Mouse (Mus musculus) layer of hippocampus, adult 18-20 months (tissue): ENCODE measurements around the gene Ndufa13. TPM values are rescaled to one million over a fixed set of nuclear protein-coding genes. Genes with fewer than 3 reads are reported as not detected.
A peak's percentile ranks its signal among the peaks of the same experiment; 100 is the strongest.
"Not testable (repeated sequence)": the region's sequence is repeated elsewhere in the genome, so short reads cannot be mapped to it uniquely, and the experiment has no call there.

ENCODE experiments used
- DNase-seq, 2 experiments: peaks; one replicate each; pipeline ENCODE4 v3.0.0; 2022; ENCODE audit warnings: low spot score in 2 of 2
- long read RNA-seq: library from polyadenylated mRNA; stranded (forward); transcript quantifications from one replicate; pipeline ENCODE4 v2.0.0, GENCODE M21; 2021
- total RNA-seq, 2 experiments: library from RNA; stranded (reverse); gene quantifications; 2 replicates each; pipeline ENCODE4 v1.2.3; 2021

Ndufa13 gene
- 100 to 1,000 TPM; 154 to 158 TPM for total RNA-seq
- long read RNA-seq, partial matches to known transcripts: 220 of 225 reads
- long read RNA-seq, other reads (novel, unspliced or antisense): 5 of 225 reads

DNA sequence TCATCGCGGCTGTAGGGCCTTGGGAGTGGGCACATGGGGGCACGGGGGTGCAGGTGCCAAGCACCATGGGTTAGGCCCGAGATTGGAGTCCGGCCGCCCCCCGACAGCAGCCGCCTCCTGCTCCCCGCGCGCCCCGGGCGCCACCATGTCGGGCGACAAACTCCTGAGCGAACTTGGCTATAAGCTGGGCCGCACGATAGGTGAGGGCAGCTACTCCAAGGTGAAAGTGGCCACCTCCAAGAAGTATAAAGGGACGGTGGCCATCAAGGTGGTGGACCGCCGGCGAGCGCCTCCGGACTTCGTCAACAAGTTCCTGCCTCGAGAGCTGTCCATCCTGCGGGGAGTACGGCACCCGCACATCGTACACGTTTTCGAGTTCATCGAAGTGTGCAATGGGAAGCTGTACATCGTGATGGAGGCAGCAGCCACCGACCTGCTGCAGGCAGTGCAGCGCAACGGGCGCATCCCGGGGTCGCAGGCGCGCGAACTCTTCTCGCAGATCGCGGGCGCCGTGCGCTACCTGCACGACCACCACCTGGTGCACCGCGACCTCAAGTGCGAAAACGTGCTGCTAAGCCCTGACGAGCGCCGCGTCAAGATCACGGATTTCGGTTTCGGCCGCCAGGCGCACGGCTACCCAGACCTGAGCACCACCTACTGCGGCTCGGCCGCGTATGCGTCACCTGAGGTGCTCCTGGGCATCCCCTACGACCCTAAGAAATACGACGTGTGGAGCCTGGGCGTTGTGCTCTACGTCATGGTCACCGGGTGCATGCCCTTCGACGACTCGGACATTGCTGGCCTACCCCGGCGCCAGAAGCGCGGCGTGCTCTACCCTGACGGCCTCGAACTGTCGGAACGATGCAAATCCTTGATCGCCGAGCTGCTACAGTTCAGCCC, at the start of gene Ndufa13, which contains the start of the genes Tssk6 and Yjefn3:
Ndufa13 (minus strand) TSS at position 396 of the 900 bp plus-strand sequence.
Tssk6 (plus strand) TSS at position 22 of the 900 bp plus-strand sequence.
Yjefn3 (minus strand) TSS at position 550 of the 900 bp plus-strand sequence.
- DNase-seq: no peak

DNA sequence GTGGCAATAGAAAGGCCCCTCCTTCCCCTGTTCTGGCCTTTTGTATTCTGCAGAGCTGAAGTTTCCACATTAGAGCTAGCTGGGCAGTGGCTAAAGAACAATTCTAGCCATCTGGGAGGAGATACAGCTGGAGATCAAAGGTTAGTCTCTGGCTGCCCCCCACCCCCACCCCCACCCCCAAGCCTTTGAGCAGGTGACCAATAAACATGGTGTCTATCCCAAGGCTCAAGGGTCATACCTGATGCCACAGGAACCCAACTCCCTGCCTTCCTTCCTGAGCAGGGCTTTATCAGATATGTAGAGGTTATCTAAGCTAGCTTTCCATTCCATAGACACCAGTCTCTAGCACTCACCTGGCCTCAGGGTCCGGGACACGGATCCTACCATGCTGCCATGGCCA, 47.9 kb upstream of the Ndufa13 start:
- DNase-seq: no peak

DNA sequence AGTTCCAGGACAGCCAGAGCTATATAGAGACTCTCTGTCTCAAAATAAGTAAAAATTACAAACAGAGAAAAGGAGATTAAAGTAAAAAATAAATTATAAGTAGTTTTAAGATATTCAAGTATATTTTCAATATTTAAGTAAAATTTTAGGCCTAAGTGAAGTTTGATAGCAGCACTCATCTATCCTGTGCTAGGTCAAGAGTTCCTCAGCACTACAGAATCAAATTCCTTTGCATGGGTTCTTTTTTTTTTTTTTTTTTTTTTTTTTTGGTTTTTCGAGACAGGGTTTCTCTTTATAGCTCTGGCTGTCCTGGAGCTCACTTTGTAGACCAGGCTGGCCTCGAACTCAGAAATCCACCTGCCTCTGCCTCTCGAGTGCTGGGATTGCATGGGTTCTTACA, 40.1 kb upstream of the Ndufa13 start:
- not testable (repeated sequence) for DNase-seq

DNA sequence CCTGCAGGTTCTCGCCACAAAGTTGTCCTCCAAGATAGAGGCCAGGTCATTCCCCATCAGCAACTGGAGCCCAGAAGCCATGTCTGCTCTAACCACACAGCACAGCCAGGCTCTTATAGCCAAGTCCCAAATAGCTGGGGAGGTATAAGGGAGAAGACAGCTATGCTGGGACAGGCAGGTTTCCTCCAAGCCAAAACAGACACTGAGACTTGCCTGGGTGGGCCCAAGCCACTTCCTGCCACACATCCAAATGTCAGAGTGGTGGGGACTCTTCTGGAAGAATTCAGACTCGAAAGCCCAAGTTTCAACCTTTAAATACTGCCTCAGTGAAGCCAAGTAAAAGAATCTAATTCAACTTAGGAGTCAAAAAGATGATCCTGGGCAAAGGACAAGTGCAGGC, 38.0 kb upstream of the Ndufa13 start:
- DNase-seq: no peak

DNA sequence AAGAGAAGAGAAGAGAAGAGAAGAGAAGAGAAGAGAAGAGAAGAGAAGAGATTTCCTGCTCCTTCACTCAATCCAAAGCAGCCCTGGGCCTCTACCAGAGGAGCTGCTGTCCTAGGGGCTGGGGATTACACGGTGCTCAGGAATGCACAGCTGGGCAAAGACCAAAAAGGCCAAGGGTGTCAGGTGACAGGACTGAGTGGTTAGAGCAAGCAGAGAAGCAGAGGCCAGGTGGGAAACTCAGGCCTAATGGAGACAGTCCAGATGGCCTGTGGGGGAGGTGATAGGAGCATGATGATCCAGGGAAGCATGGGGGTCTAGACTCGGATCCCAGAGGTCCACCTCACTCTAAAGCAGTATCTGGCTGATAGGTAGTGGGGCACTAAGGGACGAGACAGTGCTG, 37.3 kb upstream of the Ndufa13 start:
- DNase-seq: no peak

DNA sequence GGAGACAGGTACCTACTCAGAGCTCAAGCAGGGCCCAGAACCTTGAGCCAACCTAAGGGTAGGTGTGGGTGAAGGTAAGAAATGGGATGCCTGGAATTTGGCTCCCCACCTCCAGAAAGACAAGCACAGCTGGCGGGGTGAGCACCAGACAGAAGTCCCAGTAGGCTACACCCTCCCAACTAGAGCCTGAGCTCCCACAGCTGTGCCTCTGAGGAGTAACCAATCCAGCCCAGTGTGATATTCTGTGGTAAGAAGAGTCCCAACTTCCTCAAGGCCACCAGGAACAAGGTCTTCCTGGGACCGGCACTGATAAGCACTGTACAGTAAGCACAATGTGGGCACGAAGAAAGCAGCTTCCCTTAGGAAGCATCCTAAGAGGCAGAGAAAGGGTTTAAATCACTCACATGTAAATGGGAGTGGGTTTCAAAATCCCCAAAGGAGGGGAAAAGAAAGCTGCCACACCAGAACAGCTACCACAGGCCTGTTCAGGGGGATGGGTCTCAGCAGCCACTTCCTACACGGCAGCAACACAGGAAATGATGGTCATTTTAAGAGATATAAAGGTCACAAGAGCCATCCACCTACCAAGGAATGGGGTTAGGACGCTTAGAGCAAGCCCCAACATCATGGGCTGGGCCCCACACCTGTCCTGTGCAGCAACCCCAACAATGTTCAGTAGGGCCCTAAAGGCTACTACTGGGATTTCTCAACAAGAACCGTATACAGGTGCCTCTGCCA, 36.1 kb upstream of the Ndufa13 start:
- no peak for DNase-seq

DNA sequence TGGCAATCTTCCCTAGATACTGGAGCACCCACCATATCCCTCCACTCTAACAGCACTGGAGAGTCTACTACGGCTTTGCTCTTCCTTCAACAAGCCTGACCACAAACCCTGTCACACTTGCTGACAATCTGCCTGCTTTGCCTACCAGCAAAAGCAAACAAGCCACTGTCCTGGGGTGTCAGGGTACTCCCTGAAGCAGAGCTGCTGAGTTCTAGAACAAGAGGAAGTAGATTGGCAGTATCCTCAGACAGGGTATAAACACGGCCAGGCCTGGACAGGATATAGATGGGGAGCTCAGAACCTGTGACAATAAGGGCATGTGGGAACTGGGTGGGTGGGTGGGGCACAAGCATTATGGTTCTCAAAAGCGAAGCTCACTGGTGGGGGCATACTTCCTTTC, 35.1 kb upstream of the Ndufa13 start:
- no peak for DNase-seq

DNA sequence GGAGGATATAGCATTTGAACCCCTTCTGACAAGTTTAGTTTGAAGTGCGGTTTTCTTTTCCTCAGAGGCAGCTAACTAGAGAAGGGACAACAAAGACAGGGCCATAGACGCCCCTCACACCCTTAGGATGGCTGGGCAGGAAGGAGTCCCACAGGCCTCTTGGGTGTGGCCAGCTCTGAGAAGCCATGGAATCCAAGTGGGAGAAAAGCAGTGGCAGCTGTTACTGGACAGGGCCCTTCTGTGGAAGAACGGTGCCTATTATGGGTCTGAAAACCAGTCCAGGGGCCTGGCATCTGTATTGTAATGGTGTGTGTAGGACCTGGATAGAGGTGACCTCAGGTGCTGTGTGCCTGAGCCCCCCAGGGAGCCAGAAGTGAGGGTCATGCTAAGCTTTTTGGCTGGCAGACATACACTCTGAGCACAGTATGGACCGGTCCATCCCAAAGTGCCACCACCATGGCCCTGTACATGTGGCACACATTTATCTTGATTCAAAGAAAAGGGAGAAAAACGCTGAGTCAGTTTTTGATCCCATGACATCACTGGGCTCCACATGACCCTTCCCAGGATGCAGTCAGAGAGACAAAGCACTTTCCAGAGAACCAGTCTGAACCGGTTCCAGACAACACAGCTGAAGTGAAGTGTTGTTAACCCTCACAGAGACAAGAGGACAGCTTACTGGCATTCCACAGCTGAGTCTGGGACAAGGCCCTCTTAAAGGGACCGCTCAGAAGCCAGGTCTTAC, 33.9 kb upstream of the Ndufa13 start:
- peak in 1 of 2 experiments; percentile 16 for DNase-seq

DNA sequence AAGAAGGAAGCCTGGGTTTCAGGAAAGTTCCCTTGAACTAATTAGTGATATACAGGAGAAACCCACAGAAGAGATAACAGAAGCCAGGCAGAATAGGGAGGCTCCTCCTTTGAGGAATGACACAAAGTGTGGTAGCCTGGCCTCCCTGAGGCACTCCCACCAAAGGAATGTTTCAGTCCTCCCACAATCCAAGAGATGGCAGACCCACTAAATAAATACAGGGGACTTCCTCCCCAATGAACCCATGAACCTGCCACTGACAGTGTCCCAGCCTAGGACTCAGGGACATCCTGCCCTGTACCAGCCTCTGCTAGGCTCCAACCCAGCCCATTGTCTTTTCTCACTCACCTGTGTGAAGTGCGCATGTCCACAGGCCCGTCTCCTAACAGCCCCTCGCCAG, 33.1 kb upstream of the Ndufa13 start:
- no peak for DNase-seq

DNA sequence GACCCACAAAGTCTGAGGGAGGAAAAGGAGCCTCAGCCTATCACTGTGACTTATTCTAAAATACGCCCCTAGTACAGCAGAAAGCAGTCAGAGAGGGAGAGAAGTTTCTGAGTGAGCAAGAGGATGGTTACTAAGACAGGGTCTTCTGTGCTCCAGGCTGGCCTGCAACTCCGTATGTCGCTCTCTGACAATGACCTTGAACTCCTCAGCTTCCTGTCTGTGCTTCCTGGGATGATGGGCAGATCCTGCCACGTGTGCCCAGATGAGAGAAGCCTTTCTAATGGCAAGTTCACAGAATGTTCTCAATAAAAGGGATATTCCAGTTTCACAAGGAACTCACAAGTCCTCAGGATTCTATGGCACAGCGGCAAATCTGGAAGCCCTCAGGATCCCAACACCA, 32.2 kb upstream of the Ndufa13 start:
- no peak for DNase-seq

DNA sequence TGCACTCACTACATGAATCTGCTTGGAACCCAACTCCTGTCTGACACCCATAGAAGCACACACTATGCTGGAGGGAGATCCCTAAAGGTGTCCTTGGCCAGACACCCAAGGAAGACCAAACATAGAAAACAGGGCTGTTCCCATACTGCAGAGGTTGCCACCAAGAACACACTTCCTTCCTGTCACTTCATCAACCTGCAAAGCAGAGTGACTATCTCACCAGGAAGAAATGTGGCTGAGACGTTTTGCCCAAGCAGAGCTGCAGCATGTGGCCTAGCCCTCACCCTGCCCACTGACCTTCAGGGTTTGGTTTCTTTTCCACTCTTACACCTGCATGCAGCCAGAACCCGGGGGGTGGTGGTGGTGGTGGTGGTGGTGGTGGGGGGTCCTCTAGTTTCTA, 31.5 kb upstream of the Ndufa13 start:
- no peak for DNase-seq

DNA sequence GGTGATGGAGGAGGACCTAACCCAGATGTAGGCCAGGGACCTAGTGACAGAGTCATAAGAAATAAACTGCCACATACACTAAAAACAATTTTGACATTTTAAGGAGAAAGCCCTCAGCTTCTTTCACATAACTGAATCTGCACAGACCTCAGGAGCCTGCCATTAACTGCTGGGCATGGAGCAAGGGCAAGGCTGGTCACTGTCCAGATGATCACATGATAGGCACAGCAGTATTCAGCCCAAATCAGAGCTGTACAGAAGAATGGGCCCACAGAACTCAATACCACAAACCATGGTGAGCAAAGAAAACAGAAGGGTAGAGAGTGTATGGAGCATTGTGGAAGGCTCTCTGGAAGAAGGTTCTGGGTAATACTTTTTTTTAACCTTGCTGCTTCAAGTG, 24.5 kb upstream of the Ndufa13 start:
- no peak for DNase-seq

DNA sequence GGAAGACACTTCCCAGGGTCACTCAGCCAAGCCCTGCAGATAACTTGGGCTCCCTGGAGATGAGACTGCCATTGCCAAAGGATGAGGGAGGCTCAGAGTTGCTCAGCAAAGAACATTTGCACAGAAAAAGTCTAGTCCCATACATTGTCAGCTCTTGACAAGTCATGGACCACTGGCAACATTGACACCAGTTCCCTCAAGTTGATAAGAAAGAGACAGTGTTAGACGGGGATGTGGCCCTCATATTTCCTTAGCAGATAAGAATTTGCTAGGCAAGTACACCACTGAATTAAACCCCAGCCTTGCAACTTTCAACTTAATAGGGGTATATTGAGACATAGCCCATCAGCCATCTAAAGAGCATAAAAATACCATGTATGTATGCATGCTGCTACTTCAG, 21.6 kb upstream of the Ndufa13 start:
- no peak for DNase-seq

DNA sequence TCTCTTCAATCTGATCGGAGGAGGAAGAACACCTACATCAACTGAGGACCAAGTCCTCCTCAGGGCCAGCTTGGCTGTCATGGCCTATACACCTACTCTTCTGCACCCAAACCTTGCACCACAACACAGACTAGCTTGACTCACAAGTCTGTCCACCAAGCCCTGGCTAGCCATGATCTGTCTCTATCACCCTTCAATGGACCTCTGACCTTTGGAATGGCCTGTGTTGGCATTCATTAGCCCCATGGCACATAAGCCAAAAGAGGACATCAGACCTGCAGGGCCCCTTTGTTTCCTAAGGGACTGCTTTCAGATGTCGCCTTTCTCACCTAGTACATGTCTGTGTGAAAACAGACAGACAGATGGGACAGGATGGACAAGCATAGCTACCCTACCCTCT, 18.8 kb upstream of the Ndufa13 start:
- no peak for DNase-seq

DNA sequence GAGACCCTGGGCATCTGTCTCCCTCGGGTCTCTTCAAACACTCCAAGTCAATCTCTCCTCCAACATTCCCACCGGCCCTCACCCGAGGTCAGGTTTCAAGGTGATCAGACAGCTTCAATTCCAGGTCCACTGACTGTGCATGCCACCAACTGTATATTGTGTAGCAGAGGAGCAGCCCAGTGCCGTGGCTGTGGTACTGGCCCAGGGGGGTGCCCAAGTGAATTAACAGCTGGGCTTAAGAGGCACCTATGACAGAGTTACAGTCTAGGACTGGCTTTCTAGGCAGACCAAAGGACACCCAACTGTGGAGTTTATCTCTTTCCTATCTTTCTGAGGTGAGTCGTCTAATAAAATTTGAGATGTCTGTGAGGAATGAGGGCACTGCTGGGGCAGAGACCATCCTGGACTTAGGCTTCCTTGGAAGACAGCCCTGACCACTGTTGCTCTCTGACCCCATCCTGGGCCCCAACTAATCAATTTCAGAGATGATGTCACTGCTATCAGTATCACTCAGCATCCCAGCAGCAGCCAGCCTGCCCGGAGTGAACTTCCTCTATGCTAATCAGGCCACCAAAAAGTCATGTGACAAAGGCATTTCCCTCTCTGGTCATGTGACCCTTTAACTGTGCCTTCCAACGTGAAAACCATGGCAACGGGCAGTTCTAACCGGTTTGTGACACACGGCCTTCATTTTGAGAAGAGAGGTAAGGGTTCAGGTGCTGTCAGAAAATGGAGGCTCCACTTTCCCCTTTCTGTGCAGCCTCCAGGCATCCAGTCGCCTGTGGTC, 17.7 kb upstream of the Ndufa13 start:
- DNase-seq: peak in 1 of 2 experiments; percentile 25

DNA sequence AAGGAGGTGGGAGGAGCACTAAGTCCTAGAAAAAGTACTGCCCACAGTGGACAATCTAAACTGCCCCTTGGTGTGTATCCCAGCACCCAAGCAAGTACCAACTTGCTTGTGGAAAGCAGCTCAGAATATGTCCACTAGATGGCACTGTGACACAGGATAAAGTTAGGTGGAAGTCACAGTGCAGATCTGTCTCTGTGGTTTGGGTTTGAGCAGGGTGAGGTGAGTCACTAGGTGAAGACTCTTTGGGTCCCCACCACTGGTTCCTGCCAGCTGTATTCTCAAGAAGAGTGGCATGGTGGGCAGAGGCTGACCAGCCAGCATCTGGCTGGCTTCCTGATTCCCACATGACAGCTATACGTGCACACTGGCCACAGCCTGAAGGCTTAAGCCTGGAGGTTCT, 16.7 kb upstream of the Ndufa13 start:
- DNase-seq: peak; percentile 67 to 92

DNA sequence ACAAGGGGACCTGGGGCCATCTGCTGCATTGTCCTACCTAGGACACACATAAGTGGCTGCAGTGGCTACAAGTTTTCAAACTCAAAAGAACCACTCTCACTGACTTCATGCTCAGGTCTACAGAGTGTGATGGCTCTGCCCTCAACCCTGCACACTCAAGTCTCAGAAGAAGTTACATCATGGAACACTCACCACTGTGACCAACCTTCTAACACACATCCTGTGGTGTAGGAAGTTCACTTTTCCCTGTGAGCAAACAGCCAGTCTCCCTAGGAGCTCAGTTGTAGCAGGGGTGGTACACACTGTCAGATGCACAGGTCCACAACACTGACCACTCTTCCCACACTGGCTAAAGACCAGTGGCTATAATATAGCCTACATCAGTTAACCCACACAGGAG, 16.1 kb upstream of the Ndufa13 start:
- no peak for DNase-seq

DNA sequence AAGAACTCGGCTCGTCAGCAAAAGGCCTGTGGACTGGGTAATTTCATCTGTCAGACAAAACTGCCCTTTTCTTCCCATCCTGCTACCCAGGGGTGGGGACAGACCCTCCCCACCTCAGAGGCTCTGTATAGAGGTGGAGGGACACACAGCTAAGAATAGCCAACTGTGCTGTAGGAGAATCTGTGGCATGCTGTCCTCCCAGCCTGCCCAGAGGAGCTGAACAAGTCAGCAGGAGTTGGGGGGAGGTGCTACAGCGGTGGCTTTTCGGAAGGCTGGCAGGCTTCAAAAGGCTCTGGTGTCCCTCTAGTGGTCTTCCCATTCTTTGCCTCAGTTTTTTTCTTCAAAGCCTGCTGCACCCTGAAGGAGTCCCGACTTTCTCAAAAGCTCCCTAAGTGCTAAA, 13.4 kb upstream of the Ndufa13 start:
- peak in 1 of 2 experiments; percentile 51 for DNase-seq

DNA sequence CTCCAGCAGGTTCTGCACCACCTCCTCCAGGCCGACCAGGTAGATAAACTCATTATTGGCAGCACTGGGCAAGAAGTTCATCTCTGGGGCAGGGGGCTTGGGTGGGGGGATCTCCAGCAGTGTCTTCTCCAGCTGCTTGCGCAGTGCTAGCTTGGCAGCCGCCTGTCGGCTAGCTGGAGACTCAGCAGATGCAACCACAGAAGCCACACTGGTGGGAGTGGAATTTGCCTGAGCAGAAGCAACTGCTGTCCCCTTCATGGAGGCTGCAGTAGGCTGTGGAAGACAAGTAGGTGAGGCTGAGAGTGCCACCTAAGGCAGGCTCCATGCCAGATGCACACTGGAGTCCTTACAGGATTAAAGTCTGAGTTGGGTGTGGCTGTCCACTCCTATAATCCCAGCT, 12.2 kb upstream of the Ndufa13 start:
- DNase-seq: no peak

DNA sequence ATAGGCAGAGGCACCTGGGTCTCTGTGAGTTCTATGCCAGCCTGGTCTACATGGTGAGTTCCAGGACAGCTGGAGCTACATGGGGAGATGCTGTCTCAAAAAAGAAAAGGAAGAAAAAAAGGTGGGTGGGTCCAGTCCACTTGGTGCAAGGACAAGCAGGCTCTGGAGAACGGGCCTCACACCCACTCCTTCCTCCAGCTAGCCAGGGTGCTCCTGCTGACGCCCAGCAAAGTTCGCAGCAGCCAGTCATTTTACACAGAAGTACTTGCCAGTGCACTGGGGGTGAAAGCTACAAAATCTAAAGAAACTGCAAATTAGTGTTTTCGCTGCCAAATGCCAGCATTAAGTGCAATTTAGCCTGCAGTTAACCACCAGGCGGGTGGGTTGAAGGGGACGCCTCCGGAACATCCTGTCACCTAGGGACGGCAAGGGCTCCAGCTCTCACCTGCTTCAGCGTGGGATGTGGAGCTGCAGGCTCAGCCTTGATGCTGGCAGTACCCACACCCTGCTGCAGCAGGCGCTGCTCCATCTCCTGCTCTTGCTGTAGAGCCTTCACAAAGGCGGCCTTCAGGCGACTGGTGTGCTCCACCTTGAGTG, 10.2 kb upstream of the Ndufa13 start:
- no peak for DNase-seq
